Mouse (Mus musculus) CD4-positive naive resting alpha-beta T cell, adult 76 days (primary cell): ENCODE data around the gene Speer3. TPM values are rescaled to one million over a fixed set of nuclear protein-coding genes. Genes with fewer than 3 reads are reported as not detected.

Experiments used
- total RNA-seq: library from RNA; stranded (reverse); gene quantifications from one replicate; pipeline ENCODE4 v1.2.4, GENCODE M21; 2023

Gene Speer3
- total RNA-seq, result not detected

GRCm38 (mm10) chr5:13791319-13791718 is at the start of gene Speer3:
TSS of gene Speer3 (plus strand) at chr5:13791619.

Other genes with a start within 250 kb of the Speer3 start
- not detected for gene Sema3e, start 233.7 kb downstream of the Speer3 start, total RNA-seq